Comparison of ENCODE assay signal across 8 mouse cellular contexts in the genomic region with DNA sequence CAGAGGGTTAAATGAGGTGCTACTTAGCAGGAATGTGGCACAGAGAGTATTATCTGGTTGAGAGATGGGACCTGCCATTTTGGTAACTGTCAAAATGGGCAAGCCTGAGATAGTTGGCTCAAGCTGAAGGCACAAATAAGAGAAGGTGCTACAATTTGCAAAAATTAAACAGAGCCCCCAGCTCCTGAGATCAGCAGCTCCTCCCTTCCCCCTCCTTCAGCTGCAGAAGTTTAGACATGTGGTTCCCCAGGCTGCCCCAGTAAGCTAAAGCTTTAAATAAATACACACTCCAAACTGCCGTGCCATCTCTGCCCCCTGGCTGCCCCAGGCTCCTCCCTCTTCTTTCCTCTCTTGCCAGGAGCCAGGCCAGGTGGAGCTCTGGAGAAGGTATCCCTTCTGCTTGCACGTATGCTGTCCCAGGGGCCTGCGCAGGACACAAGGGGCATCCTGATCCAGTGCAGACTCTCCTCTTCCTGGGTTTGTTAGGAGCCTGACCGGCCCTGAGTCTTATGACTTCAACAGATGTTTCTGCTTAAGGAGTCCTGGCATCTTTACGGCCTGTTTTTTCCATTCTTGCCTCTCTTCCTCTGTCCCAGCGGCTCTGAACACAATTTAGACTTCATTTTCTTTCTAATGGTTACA.
DNase-seq lines count a peak whose midpoint lies in the region; ATAC-seq and TF ChIP-seq lines count a peak whose summit lies in the region.

No protein-coding gene starts in this region.

- no peak for TF ChIP-seq POLR2A in limb, embryonic 14.5 days (IDR thresholded peaks at IDR 0.05; ENCODE audit: borderline replicate concordance, extremely low read depth, insufficient read depth, insufficient read length)

- H3K27me3 ChIP-seq in forebrain, embryonic 14.5 days (replicated peaks; ENCODE audit: control insufficient read depth, insufficient read depth, low read length) = no peaks in the 10 kb centered on the region
- no peaks in the 10 kb centered on the region for H3K27me3 ChIP-seq in limb, embryonic 14.5 days (ENCODE audit: control insufficient read depth, insufficient read depth, low read length)

- no peak for ATAC-seq in forebrain, embryonic 14.5 days
- peak; percentile 54; the same call in 1 of the 2 replicates for ATAC-seq in limb, embryonic 14.5 days (ENCODE audit: low FRiP score, low read depth)

- no peak overlapping the region for H3K4me2 ChIP-seq in forebrain, embryonic 14.5 days (ENCODE audit: low read length)
- H3K4me2 ChIP-seq in limb, embryonic 14.5 days (replicated peaks; ENCODE audit: low read depth, low read length, severe bottlenecking) = peak overlapping the region; percentile 19; the same call in 1 of the 2 replicates

- peak; percentile 81 for DNase-seq in embryo, embryonic 10.5 days (ENCODE audit: low spot score)
- DNase-seq in forebrain, embryonic 14.5 days (ENCODE audit: low spot score) = no peak
- peak; percentile 73 for DNase-seq in heart, postnatal 25 days (ENCODE audit: low spot score)
- DNase-seq in limb, embryonic 14.5 days (ENCODE audit: low spot score) = peak; percentile 91
- no peak for DNase-seq in spleen, postnatal 10 days (ENCODE audit: low spot score in 2 of 2)
- no peak for DNase-seq in cerebellum, adult 8-10 months
- DNase-seq in thymus, postnatal 36 days = no peak
- no peak for DNase-seq in ovary, postnatal 14 days (ENCODE audit: low spot score)

- H3K4me1 ChIP-seq in forebrain, embryonic 14.5 days (ENCODE audit: control insufficient read depth, insufficient read depth, low read length) = peaks cover 37% of the 10 kb centered on the region
- H3K4me1 ChIP-seq in limb, embryonic 14.5 days (ENCODE audit: control insufficient read depth, insufficient read depth, low read length) = peaks cover 74% of the 10 kb centered on the region

- H3K36me3 ChIP-seq in forebrain, embryonic 14.5 days (ENCODE audit: control insufficient read depth, insufficient read depth, low read length) = no peaks in the 10 kb centered on the region
- no peaks in the 10 kb centered on the region for H3K36me3 ChIP-seq in limb, embryonic 14.5 days (ENCODE audit: control insufficient read depth, insufficient read depth, low read length)

- no peak overlapping the region; the same call in 1 of the 2 replicates for H3K9ac ChIP-seq in forebrain, embryonic 14.5 days (ENCODE audit: low read length)
- 0 out of 2 replicates have a peak overlapping the region, but pooled peaks have one; percentile 25 for H3K9ac ChIP-seq in limb, embryonic 14.5 days (ENCODE audit: low read depth, low read length, severe bottlenecking)

- WGBS in forebrain, embryonic 14.5 days = 59% methylated on average over 6 of the region's 6 CpGs
- 5% methylated on average over 6 of the region's 6 CpGs for WGBS in limb, embryonic 14.5 days

- H3K27ac ChIP-seq in forebrain, embryonic 14.5 days (ENCODE audit: low read depth, low read length) = peak overlapping the region; percentile 39; the same call in 1 of the 2 replicates
- peak overlapping the region; percentile 91 for H3K27ac ChIP-seq in limb, embryonic 14.5 days (replicated peaks; ENCODE audit: low read depth, low read length)

- intact Hi-C loops in heart, postnatal 25 days (cut with DNase I) = loop anchor here (5.0 kb wide), 4 partner anchors 92 to 203 kb away; a partner anchor contains a TSS

- H3K9me3 ChIP-seq in forebrain, embryonic 14.5 days (replicated peaks; ENCODE audit: control insufficient read depth, low read length) = no peaks in the 10 kb centered on the region
- H3K9me3 ChIP-seq in limb, embryonic 14.5 days (ENCODE audit: control insufficient read depth, low read length) = no peaks in the 10 kb centered on the region

- H3K4me3 ChIP-seq in forebrain, embryonic 14.5 days (ENCODE audit: low read depth, low read length) = no peak overlapping the region
- no peak overlapping the region for H3K4me3 ChIP-seq in limb, embryonic 14.5 days (replicated peaks; ENCODE audit: low read length)

Comparison
In these comparisons a context has a peak if more than half of its experiments do, and no peak if none do; other contexts are left out.
1. DNase-seq: peak in embryo, embryonic 10.5 days (single experiment), heart, postnatal 25 days (single experiment) and limb, embryonic 14.5 days (single experiment); none in forebrain, embryonic 14.5 days (single experiment), spleen, postnatal 10 days (0 of 2), cerebellum, adult 8-10 months (single experiment), thymus, postnatal 36 days (0 of 2) and ovary, postnatal 14 days (single experiment).